Mouse (Mus musculus) embryonic facial prominence, embryonic 14.5 days (tissue): ENCODE measurements around the gene Pla2g4a. TPM values are rescaled to one million over a fixed set of nuclear protein-coding genes. Genes with fewer than 3 reads are reported as not detected.
A peak's percentile ranks its signal among the peaks of the same experiment; 100 is the strongest.

Source experiments
- ATAC-seq: fragments of 200-750 bp; cut with Nextera tagmentation; 2 replicates; pipeline ENCODE4 v1.8.0; 2017; ENCODE audit warnings: low read depth, moderate number of reproducible peaks, moderate TSS enrichment
- DNase-seq: peaks from one replicate; pipeline ENCODE4 v3.0.0-alpha.2; 2015; ENCODE audit warnings: low spot score
- H3K27ac ChIP-seq: fragments of 300-500 bp; sonication (generic); replicated peaks from 2 replicates; pipeline ENCODE4 v1.5.1; 2014; ENCODE audit warnings: low read depth, mild to moderate bottlenecking, low read length, moderate library complexity
- H3K27me3 ChIP-seq: fragments of 300-500 bp; sonication (generic); replicated peaks from 2 replicates; pipeline ENCODE4 v1.6.1; 2014; ENCODE audit warnings: low read length; ENCODE audit not compliant: control insufficient read depth, insufficient read depth
- H3K36me3 ChIP-seq: fragments of 300-500 bp; sonication (generic); 2 replicates; pipeline ENCODE4 v1.6.1; 2014; ENCODE audit warnings: low read length, mixed read lengths; ENCODE audit not compliant: control insufficient read depth, insufficient read depth
- H3K4me1 ChIP-seq: fragments of 300-500 bp; sonication (generic); 2 replicates; pipeline ENCODE4 v1.6.1; 2014; ENCODE audit warnings: antibody characterized with exemption, low read length; ENCODE audit not compliant: control insufficient read depth, insufficient read depth
- H3K4me2 ChIP-seq: fragments of 300-500 bp; sonication (generic); 2 replicates; pipeline ENCODE4 v1.6.1; 2014; ENCODE audit warnings: low read depth, mild to moderate bottlenecking, low read length, moderate library complexity, mixed read lengths
- H3K4me3 ChIP-seq: fragments of 300-500 bp; sonication (generic); 2 replicates; pipeline ENCODE4 v1.5.1; 2014; ENCODE audit warnings: low read depth, mild to moderate bottlenecking, low read length
- H3K9ac ChIP-seq: fragments of 300-500 bp; sonication (generic); 2 replicates; pipeline ENCODE4 v1.6.1; 2014; ENCODE audit warnings: low read depth, mild to moderate bottlenecking, low read length, moderate library complexity, mixed read lengths
- H3K9me3 ChIP-seq: fragments of 300-500 bp; sonication (generic); 2 replicates; pipeline ENCODE4 v1.6.1; 2016; ENCODE audit warnings: low read length; ENCODE audit not compliant: control insufficient read depth
- WGBS: fragments of 180-500 bp; shearing (Covaris S2); extraction: QIAGEN DNeasy Blood & Tissue Kit; methylation state at CpG from one replicate; pipeline ENCODE4 v1.1.7; 2014; 5-methylcytosine and 5-hydroxymethylcytosine counted together
- polyA plus RNA-seq: library from polyadenylated mRNA; unstranded; fragments of >200 nt; fragmentation: Nextera tagmentation; extraction: Ambion mirVana; gene quantifications from 2 replicates; pipeline ENCODE4 v1.2.1, GENCODE M21; 2014

The Pla2g4a gene
- polyA plus RNA-seq, 1 experiment from 2014 or later, result 19.5 TPM

DNA sequence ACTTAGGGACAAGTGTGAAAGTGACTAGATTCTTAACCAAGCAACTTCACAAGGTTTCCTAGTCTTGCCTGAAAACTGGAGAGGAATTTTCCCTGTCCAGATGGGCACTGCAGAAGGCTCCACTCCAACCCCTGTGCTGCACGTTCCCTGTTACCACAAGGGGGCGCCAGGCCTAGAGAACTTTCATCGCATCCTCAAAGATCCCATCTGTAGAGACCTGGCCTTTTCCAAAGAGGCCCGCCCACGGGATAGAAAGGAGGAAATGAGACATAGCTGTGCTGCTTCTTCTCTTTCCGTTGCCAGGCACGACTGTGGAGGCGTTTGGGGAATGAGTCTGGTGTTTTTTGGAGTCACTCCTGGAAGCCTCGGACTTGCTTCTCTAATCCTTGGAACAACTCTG is 104.4 kb downstream of the Pla2g4a start:
- H3K4me3 ChIP-seq, result no peak overlapping the region
- H3K9ac ChIP-seq, result no peak overlapping the region
- H3K36me3 ChIP-seq, result no peaks in the 10 kb centered on the region
- no peaks in the 10 kb centered on the region for H3K4me1 ChIP-seq
- WGBS, result 23% methylated on average over 9 of the region's 9 CpGs
- H3K9me3 ChIP-seq, result no peaks in the 10 kb centered on the region
- ATAC-seq, result no peak
- H3K27ac ChIP-seq, result no peak overlapping the region
- peak; percentile 47 for DNase-seq
- H3K27me3 ChIP-seq, result no peaks in the 10 kb centered on the region
- H3K4me2 ChIP-seq, result no peak overlapping the region

DNA sequence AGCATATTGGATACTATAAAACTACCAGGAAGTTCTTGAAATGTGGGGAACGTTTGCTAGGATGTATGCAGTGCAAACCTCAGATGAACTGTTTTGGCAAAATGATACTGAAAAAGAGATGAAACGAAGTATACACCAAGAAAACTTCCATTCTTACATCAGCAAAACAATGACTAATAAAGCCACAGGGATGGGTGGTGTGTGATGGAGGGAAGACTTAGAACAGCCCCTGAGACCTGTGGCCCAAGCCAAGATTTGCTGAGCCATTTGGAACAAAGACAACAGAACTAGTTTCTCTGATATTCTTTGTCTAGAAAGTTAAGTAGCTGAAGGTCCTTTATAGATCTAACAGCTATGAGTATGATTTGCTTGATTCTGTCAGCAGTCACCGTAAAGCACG is 105.5 kb downstream of the Pla2g4a start:
- ATAC-seq (no peak), DNase-seq (no peak)
- H3K4me2 ChIP-seq, result no peak overlapping the region
- no peaks in the 10 kb centered on the region for H3K36me3 ChIP-seq
- H3K27me3 ChIP-seq, result no peaks in the 10 kb centered on the region
- no peaks in the 10 kb centered on the region for H3K4me1 ChIP-seq
- H3K27ac ChIP-seq, result no peak overlapping the region
- WGBS, result 78% methylated on average over 4 of the region's 4 CpGs
- no peak overlapping the region for H3K4me3 ChIP-seq
- H3K9ac ChIP-seq, result no peak overlapping the region
- H3K9me3 ChIP-seq, result no peaks in the 10 kb centered on the region

DNA sequence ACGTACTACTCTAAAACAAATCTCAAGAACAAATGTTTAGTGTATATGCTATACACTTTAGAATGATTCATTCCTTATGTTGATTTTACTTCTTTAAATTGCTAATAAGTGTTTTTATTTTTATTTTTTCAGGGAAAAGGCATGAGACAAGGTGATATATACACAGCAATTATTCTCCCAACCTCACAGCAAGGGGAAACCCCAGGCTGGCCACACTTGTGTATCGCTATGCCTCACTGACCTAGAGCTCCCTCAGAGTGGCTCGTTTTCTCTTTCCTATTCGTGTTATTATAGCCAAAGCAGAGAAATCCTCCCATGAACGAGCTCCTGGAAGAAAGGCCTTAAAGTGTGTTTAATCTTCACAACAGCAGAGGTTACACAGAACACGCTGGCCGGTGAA is 106.2 kb downstream of the Pla2g4a start:
- Histone ChIP-seq H3K27me3 (no peaks in the 10 kb centered on the region), H3K9ac (no peak overlapping the region), H3K9me3 (no peaks in the 10 kb centered on the region), H3K4me1 (no peaks in the 10 kb centered on the region), H3K36me3 (no peaks in the 10 kb centered on the region), H3K27ac (no peak overlapping the region), H3K4me3 (no peak overlapping the region), H3K4me2 (no peak overlapping the region)
- ATAC-seq, result no peak
- 74% methylated on average over 7 of the region's 7 CpGs for WGBS
- DNase-seq, result no peak

DNA sequence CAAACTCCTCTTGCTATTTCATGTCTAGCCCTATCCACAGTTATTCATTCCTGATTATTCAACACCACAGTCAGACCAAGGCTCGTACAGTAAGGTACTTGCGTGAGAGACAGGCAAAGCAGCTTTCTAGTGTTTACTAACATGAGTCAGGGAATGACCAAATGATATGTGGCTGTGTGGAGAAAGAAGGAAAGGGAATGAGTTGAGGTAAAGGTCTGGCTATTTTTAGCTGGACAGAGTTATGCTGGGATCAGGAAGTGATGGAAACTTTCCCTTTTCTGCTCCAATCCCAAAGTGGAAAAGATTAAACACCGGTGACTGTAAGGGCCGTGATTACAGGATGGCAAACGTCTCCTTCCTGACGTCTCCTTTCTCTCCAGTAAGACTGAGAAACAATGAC is 114.4 kb downstream of the Pla2g4a start:
- no peak overlapping the region for H3K9ac ChIP-seq
- 59% methylated on average over 6 of the region's 6 CpGs for WGBS
- ATAC-seq (no peak), DNase-seq (no peak)
- no peak overlapping the region for H3K4me3 ChIP-seq
- H3K9me3 ChIP-seq, result no peaks in the 10 kb centered on the region
- H3K27me3 ChIP-seq, result no peaks in the 10 kb centered on the region
- no peaks in the 10 kb centered on the region for H3K4me1 ChIP-seq
- no peak overlapping the region for H3K4me2 ChIP-seq
- H3K27ac ChIP-seq, result no peak overlapping the region
- H3K36me3 ChIP-seq, result no peaks in the 10 kb centered on the region

DNA sequence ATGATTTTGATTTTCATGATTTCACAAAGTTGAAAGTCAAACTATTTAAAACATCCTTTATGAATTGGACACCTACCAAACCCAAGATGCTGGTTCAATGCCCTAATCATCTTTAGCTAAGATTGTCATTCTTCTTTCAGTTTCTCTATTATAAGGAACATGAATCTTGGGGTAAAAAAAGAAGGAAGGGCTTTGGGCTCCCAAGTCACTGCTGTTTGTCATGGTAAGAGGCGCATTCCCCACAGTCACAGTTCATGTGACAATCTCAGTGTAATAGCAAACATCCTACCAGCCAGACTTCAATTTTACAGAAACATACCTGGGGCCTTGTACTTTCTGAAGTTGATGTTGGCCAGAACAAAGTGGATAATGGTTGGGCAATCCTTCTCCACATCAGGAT is 119.2 kb downstream of the Pla2g4a start:
- H3K27me3 ChIP-seq, result no peaks in the 10 kb centered on the region
- H3K4me2 ChIP-seq, result no peak overlapping the region
- no peak overlapping the region for H3K9ac ChIP-seq
- H3K4me1 ChIP-seq, result no peaks in the 10 kb centered on the region
- 92% methylated on average over 1 of the region's 1 CpGs for WGBS
- ATAC-seq (no peak), DNase-seq (no peak)
- H3K36me3 ChIP-seq, result no peaks in the 10 kb centered on the region
- no peaks in the 10 kb centered on the region for H3K9me3 ChIP-seq
- no peak overlapping the region for H3K4me3 ChIP-seq
- H3K27ac ChIP-seq, result no peak overlapping the region

DNA sequence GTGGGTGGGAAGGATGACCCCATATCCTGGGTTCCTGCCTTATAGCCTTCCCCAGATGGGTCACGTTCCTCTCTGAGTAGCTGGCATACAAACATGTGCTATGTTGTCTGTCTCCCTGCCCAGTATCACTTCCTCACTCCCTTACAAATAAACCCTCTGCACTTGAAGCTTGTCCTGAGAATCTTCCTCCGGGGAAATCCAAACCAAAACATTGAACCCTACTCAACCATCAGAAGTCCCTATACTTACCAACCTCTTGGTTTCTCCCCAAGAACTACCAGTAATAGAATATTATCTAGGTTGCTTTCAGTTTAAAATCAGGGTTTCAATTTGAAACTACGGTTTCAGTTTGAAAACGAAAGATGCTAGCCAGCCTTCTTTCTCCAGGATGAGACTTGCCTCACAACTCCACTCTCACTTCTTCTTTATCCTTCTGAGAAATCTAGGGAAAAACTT is 120.1 kb downstream of the Pla2g4a start:
- ATAC-seq (no peak), DNase-seq (no peak)
- H3K4me3 ChIP-seq, result no peak overlapping the region
- H3K36me3 ChIP-seq, result no peaks in the 10 kb centered on the region
- H3K4me2 ChIP-seq, result no peak overlapping the region
- H3K9me3 ChIP-seq, result no peaks in the 10 kb centered on the region
- no peaks in the 10 kb centered on the region for H3K4me1 ChIP-seq
- no peak overlapping the region for H3K9ac ChIP-seq
- WGBS, result 86% methylated on average over 4 of the region's 4 CpGs
- no peaks in the 10 kb centered on the region for H3K27me3 ChIP-seq
- no peak overlapping the region for H3K27ac ChIP-seq

DNA sequence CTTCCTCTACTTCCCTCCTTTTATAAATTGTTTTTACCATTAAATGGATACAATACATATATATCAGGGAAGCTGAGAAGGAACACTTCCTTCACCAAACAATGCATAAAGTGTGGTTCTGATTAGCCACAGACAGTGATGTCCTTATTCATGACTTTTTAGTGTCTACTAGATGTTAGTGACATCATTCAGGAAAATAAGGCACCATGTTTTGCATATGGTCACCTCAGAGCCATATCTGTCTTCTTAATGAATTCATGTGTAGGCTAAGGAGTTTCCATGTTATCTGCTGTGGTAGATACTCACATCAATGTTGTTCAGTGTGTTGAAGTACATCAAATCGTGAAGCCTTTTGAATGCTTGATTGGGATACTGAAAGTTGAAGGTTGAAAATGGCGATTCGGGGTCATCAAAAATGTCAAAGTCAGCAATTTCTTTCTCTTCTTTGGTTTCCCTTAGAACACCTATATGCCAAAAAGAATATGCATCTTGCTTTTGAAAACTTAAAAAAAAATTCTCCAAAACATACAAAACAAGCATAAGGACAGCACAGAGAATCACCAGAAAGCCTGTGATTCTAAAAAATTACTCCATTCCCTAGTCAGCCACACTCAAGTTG is 120.7 kb downstream of the Pla2g4a start:
- no peak for ATAC-seq
- Histone ChIP-seq H3K9me3 (no peaks in the 10 kb centered on the region), H3K27me3 (no peaks in the 10 kb centered on the region), H3K9ac (no peak overlapping the region), H3K36me3 (no peaks in the 10 kb centered on the region), H3K27ac (no peak overlapping the region), H3K4me1 (no peaks in the 10 kb centered on the region), H3K4me2 (no peak overlapping the region), H3K4me3 (no peak overlapping the region)
- WGBS, result 93% methylated on average over 3 of the region's 3 CpGs
- DNase-seq, result no peak

DNA sequence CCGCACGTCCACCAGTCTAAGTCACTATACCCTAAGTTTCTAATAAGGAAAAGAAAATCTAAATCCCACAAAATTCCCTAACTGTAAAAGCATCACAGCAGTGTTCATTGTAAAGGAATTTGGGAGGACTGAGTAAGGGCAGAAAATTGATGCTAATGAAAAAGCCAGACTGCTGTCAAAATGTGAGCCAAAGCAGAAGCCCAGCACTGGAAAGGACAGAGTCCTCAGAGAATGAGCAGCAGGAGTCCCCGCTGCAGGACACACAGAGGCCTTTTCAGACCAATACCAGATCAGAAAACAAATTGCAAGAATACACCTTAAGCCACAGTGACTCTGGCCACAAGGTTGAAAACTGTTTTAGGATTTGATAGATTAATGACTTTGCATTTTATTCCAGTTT is 124.6 kb downstream of the Pla2g4a start:
- Histone ChIP-seq H3K4me3 (no peak overlapping the region), H3K4me2 (no peak overlapping the region), H3K27ac (no peak overlapping the region), H3K9me3 (no peaks in the 10 kb centered on the region), H3K27me3 (no peaks in the 10 kb centered on the region), H3K4me1 (no peaks in the 10 kb centered on the region), H3K9ac (no peak overlapping the region), H3K36me3 (no peaks in the 10 kb centered on the region)
- no peak for DNase-seq
- WGBS, result 87% methylated on average over 3 of the region's 3 CpGs
- ATAC-seq, result no peak

DNA sequence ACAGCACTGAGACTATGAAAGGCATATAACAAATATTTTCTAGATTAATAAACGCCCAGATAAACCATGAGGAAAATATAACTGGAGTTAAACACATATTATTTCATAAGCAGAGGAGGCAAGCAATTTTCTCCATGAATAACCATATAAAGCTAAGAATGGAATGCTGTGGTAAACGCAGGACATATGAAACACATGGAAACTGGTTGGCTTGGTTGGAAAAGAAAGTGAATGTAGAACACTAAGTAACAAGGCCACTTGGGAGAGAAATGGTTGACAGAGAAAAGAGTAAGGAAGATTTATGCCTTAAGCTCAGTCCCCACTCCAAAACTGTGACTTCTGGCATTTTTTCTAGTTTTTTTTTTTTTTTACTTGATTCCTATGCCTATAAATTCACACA is 127.2 kb downstream of the Pla2g4a start:
- no peak overlapping the region for H3K4me3 ChIP-seq
- H3K27ac ChIP-seq, result no peak overlapping the region
- no peak overlapping the region for H3K4me2 ChIP-seq
- no peaks in the 10 kb centered on the region for H3K4me1 ChIP-seq
- no peaks in the 10 kb centered on the region for H3K9me3 ChIP-seq
- no peaks in the 10 kb centered on the region for H3K36me3 ChIP-seq
- no peaks in the 10 kb centered on the region for H3K27me3 ChIP-seq
- H3K9ac ChIP-seq, result no peak overlapping the region
- DNase-seq, result no peak
- no peak for ATAC-seq
- 59% methylated on average over 2 of the region's 2 CpGs for WGBS
